Mouse (Mus musculus): ENCODE measurements around the gene Pigw. TPM values are rescaled to one million over a fixed set of nuclear protein-coding genes. Genes with fewer than 3 reads are reported as not detected.

The Pigw gene
- 1.3 and 2.4 TPM in 2 replicates for polyA plus RNA-seq (2012; ENCODE audit: low replicate concordance)

DNA sequence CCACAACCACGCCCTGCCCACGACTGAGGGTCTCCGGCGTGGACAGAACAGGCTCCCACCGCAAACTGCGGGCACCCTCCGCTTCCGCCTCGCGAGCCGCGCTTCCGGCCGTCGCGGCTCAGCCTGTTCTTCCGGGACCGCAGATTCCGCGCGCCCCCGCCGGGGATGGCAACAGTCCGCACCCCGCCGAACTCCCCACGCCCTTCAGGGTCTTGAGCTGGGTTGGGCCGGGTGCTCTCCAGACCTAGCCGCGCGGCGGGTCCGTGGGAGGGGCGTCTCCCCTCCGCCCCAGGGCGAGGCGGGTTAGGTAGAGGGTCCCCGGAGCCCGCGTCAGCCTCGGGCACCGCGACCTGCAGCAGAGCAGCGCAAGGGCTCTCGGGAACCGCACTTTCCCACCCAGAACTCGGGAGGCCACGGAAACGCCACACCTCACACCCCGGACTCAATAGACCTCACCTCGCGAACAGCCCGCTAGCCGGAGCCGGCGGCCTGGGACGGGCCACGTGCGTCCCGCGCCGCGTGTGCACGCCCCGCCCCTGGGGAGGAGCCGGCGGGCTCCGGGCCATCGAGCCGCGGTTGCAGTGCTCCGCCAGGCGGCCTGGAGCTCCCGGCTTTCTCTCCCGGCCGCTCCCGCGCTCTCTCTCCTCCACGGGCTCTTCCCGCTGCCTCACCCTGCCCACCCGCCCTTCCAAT lies at the start of gene Pigw, which contains the start of gene Myo19:
Gene Pigw (minus strand): TSS at position 514 of the 693 bp plus-strand sequence.
Gene Myo19 (plus strand): TSS at position 377 of the 693 bp plus-strand sequence.

DNA sequence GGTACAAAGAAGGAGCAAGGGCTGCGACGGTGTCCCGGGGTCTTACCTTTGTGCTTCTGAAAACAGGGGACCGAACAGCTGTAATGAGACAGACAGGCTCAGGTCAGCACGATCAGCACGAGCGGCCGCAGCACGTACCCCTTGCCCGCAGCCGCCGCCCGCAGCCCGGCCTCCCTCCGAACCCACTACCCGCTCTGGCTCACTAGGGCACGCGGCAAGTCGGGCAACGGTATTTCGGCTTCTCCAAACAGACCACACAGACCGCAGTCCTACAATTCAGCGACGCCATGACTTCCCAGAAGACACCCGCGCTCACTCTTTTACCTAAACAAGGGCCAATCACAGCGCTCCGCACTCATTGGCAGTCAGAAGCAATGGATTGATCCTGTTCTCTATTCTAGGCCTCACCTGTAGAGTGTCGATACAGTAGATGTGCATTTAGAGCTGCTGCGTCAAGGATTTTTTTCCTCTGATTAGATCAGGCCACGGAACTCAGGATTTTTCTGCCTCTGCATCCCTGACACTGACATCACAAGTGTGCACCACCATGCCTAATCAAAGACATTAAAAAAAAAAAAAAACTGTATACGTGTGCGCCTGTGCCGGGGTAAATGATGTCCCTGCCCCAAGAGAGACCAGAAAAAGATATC lies 36.1 kb upstream of the Pigw start, which contains the start of gene Znhit3:
Gene Znhit3 (minus strand): TSS at position 314 of the 650 bp plus-strand sequence.

DNA sequence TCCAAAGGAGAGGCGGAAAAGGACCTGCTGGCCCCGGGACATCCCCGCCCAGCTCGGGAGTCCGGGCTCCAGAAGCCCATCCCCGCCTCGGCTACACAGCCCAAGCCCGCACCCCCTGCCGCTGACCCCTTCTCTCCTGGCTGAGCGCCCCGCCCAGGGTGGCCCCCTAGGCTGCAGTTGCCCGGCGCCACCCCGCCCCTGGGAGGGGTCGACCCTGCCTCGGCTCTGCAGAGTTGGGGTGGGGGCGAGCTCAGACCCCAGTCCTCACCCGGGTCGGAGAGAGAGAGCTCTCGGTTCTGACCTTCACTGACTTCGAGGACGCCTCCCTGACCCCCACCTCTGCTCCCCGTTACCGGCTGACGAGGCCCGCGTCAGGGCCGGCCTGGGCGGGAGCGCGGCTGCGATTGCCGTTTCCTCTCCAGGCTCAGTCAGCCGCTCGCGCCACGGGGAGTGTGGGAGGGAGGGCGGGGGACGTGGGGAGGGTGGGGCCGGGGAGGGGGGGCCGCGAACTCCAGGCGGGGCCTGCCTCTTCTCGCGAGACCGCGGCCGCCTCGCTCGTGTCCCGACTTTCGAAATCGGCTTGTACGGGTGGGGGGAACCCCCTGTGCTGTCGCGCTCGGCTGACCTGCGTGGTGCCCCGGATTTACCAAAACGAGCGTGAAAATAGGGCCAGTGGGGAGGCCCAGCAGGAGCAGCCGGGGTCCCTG lies 9.6 kb downstream of the Pigw start, which contains the start of gene Ggnbp2:
Gene Ggnbp2 (minus strand): TSS at position 481 of the 707 bp plus-strand sequence.

DNA sequence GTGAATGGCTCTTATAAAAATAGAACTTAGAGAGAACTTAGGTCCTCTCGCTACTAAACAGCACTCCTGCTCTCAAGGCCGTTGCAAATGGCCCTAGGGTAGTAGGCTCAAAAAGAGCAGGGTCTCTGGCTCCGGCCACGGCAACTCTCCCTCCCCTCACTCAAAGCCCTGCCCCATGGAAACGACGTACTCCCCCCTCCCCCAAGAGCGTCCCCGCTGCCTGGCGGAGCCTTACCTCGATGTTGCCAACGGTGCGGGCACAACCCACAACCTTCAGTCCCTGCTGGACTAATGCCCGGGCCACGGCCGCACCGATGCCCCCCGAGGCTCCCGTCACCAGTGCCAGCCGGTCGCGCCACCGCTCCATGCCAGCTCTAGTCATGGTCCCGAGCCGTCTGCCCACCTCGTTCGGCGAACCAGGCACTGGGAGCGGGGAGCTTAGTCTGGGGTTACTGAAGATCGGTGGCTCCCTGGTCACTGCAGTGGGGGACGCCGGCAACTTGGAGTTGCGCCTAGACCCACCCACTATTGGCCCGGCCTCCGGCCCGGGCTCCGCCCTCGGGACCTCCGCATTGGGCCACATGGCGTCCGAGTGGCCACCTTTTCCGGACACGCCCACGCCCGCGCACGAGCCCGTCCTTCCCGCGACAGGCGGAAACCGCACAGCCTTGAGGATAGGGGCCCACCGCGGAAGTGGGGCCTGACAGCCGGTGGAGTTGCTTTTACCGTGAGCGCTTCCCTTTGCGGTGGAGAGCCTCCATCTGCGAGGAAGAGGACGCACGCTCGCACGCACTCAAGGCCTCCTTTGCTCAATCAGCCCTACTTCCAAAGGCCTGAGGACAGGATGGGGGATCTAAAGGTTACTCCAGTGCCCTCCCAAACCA lies 51.3 kb downstream of the Pigw start, which contains the start of gene Dhrs11:
Gene Dhrs11 (minus strand): TSS at position 479 of the 884 bp plus-strand sequence.

Other genes with a start within 250 kb of the Pigw start
- gene Mrm1, start 60.8 kb downstream of the Pigw start, polyA plus RNA-seq (2012; ENCODE audit: low replicate concordance), result 8.2 and 12.2 TPM in 2 replicates
- 12.8 and 36.0 TPM in 2 replicates for gene Dhrs11, start 51.3 kb downstream of the Pigw start, polyA plus RNA-seq (2012; ENCODE audit: low replicate concordance)
- 84.8 and 114 TPM in 2 replicates for gene Ggnbp2, start 9.5 kb downstream of the Pigw start, polyA plus RNA-seq (2012; ENCODE audit: low replicate concordance)
- gene Myo19, start 137 bp downstream of the Pigw start, polyA plus RNA-seq (2012; ENCODE audit: low replicate concordance), result 7.4 and 12.7 TPM in 2 replicates
- gene Znhit3, start 36.1 kb upstream of the Pigw start, polyA plus RNA-seq (2012; ENCODE audit: low replicate concordance), result 1.6 and 1.8 TPM in 2 replicates
- gene Car4, start 77.5 kb upstream of the Pigw start, polyA plus RNA-seq (2012; ENCODE audit: low replicate concordance), result not detected in 2 replicates

Measured in hematopoietic multipotent progenitor cell, adult 10-12 weeks (in vitro differentiated cells).